Mouse (Mus musculus) gastrocnemius, postnatal 36 days (tissue): Measurements from ENCODE around the gene B4galnt2. TPM values are rescaled to one million over a fixed set of nuclear protein-coding genes. Genes with fewer than 3 reads are reported as not detected.

Experiments
- DNase-seq, 2 experiments: peaks; one replicate each; pipeline ENCODE4 v3.0.0; 2022
- intact Hi-C: fragments of 180-260 bp; cut with DNase I; formaldehyde crosslinking; loops from one replicate; pipeline ENCODE4 v1.15.1; 2025
- total RNA-seq, 2 experiments: library from RNA; stranded (reverse); gene quantifications; 2 replicates each; pipeline ENCODE4 v1.2.3; 2021

The B4galnt2 gene
- total RNA-seq, 2 experiments from 2014 or later = not detected

DNA sequence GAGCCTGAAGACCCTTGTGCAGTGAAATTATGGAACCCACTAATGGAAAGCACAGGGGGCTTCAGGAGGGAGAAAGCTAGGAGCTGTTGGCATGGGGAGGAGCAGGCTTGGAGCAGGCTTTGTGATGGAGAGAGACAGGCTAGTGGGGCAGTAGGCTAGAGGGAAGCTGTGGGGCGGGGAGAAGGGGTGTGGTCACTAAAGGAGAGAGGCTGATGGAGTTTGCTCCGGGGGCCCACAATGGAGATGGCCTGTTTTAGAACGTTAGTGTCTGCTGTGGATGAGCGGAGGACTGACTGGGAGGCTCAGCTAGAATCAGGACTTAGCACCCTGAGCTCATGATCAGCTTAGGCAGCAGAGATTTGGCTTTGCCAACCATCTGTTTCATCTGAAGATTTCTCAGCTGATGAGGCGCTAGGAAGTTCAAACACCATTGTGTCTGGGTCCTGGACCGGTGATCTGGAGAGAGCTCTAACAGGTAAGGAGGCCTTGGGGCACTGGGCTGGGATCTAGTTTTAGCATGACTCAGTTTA lies 71.2 kb downstream of the B4galnt2 start:
- intact Hi-C loops = no loop called here
- no peak for DNase-seq

DNA sequence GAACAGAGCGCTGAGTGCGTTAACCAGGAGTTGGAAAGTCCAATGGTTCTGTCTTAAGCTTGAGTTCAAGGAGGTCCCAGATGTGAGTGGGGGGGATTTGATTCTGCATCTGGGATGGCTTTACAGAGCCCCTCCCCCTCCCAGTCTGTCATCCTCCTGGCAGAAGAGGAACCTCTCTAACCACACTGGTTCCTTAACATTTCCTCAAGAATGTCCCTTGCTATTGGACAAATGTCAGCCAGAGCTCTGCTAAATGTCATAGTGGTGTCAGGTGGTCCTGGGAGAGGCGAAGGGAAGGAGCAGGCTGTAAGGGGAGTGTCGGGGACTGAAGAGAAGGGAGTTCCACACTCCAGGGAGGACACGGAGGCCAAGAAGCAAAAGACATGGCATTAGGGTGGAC lies 71.7 kb downstream of the B4galnt2 start:
- intact Hi-C loops = no loop called here
- no peak for DNase-seq

DNA sequence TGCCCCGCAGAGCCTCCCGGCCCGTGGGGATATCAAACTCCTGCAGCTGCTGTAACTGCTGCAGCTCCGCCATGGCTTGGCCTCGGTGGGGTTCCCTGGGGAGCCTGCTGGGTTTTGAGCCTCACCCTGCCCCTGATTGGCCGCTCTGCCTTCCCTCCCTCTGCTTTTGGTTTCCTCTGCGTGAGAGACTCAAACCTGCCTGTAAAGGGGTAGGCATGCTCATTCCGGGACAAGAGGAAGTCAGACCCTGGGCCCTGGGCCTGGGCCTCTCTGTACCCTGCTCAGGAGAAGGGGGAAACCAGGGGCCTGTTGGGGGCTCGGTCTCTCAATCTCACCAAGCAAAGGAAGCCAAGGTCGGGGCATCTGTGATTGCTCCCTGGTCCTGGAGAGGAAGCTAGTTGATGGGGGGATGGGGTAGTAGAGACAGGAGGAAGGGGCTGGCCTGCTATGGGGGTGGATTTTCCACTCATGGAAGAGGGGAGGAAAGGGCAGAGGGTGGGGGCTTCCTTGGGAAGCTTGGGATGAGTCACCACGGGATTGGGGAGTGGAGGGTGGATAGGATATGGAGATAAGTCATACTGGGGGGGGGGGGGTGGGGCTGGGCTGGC lies 72.5 kb downstream of the B4galnt2 start, which contains the start of gene Abi3:
Gene Abi3 (minus strand): TSS at position 403 of the 608 bp plus-strand sequence.
- peak in 1 of 2 experiments; percentile 44 for DNase-seq
- intact Hi-C loops = no loop called here

DNA sequence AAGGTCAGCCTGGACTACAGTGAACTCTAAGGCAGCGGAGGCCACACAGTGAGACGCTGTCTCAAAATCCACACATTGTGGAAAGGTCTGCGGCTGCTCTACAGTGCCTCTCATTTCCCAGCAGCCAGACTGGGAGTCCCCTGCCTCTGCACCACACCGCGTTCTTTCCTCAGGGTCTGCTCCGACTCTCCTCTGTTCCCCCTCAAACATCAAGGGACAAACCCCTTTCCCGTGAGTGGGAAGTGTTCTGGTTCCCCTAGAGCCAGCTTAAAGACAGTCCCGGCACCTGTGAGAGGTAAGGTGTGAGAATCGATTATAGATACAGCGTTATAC lies 73.2 kb downstream of the B4galnt2 start:
- no peak for DNase-seq
- intact Hi-C loops = no loop called here

- DNase-seq = no peak
- intact Hi-C loops = no loop called here
Observed at GRCm38 (mm10) chr11:95840694-95841497, 73.8 kb downstream of the B4galnt2 start.

DNA sequence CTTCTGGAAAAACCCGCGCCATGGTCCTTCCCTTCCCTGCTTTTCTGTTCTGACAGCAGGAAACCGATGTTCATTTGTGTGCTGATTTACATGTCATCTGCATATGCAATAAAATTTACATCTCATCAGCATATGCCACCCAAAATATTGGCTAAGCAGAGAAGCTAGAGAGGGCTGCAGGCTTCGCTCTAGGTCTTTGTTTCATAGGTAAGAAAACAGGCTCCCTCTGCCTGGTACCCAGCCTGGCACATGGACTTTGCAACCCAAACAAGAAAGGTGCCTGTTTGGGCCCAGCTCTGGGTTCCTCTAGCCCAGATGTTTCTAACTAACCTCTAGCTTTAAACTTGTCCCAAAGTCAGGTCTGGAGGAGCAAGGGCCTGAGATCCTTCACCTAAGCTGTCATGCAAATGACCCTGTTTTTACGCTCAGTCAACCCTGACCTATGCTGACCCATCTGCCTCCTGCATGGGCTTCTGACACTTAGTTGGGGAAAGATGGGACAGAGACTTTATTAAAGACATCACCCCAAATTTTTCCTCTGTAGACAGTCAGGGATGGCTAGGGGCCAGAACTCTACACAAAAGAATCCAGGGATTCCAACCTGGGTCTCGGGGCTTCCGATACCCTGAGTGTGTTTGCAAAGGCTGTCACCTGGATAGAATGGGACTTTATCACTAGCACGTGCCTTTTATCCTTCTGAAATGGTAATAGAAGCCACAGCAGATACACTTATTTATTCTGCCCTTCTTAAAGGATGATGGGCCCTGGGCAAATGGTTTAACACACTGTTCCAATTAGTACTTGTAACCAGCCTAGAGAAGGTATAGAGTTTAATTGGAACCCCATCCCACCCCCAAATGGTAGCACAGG lies 75.5 kb downstream of the B4galnt2 start:
- DNase-seq = no peak
- intact Hi-C loops = no loop called here

- intact Hi-C loops = no loop called here
- no peak for DNase-seq
Observed at GRCm38 (mm10) chr11:95838598-95838997, 76.1 kb downstream of the B4galnt2 start.

DNA sequence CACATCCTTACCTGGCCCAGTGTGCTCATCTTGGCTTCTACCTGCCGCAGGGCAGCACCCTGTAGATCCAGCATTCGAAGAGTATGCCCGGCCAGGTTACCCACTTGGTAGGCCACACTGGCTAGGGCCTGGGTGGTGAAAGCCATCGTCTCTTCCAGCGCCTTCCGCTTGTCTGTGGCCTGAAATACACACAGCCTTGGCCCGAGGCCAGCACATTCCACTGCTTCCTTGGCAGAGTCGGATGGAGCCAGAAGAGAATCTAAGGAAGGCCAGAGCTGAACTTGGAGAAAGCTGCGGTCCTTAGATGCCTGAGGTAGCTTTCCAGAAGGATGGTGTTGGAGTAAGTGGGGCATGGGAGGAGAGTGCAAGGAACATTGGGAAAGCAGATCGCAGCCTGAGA lies 77.6 kb downstream of the B4galnt2 start, which contains the start of gene Gngt2:
Gene Gngt2 (plus strand): TSS at position 158 of the 400 bp plus-strand sequence.
- intact Hi-C loops = no loop called here
- DNase-seq = peak; percentile 68 to 85

- intact Hi-C loops = no loop called here
- DNase-seq = no peak
Observed at GRCm38 (mm10) chr11:95836433-95836832, 78.3 kb downstream of the B4galnt2 start.

- no peak for DNase-seq
- intact Hi-C loops = no loop called here
Observed at GRCm38 (mm10) chr11:95835832-95836231, 78.9 kb downstream of the B4galnt2 start.

- no peak for DNase-seq
- intact Hi-C loops = no loop called here
Observed at GRCm38 (mm10) chr11:95834742-95835710, 79.7 kb downstream of the B4galnt2 start.

DNA sequence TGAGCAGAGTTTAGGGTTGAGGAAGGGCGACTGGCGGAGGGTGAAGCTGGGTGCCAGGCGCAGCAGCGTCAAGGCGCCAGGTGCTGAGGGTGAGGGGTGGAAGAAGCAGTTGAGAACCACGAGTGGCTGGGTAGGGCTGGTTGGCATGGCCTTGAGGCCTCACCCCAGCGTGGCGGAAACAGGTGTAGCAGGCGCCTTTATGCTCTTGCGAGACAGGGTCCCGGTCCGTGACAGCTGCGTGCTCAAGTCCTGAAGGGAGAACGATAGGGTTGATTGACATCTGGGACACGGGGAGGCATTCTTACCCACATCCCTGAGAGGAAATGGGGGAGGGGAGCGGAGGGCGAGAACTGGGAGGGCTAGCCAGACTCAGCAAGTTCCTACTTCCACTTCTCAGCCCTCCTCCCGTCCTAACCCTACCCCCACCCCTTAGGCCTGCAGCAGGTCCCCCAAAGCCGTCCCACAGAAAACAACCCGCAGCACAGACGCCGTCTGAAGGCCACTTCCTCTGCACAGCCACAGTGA lies 80.5 kb downstream of the B4galnt2 start:
- no peak for DNase-seq
- intact Hi-C loops = no loop called here

GRCm38 (mm10) chr11:95833631-95834142 lies 81.0 kb downstream of the B4galnt2 start:
- intact Hi-C loops = no loop called here
- DNase-seq = no peak

GRCm38 (mm10) chr11:95833006-95833570 lies 81.6 kb downstream of the B4galnt2 start:
- DNase-seq = no peak
- intact Hi-C loops = no loop called here

DNA sequence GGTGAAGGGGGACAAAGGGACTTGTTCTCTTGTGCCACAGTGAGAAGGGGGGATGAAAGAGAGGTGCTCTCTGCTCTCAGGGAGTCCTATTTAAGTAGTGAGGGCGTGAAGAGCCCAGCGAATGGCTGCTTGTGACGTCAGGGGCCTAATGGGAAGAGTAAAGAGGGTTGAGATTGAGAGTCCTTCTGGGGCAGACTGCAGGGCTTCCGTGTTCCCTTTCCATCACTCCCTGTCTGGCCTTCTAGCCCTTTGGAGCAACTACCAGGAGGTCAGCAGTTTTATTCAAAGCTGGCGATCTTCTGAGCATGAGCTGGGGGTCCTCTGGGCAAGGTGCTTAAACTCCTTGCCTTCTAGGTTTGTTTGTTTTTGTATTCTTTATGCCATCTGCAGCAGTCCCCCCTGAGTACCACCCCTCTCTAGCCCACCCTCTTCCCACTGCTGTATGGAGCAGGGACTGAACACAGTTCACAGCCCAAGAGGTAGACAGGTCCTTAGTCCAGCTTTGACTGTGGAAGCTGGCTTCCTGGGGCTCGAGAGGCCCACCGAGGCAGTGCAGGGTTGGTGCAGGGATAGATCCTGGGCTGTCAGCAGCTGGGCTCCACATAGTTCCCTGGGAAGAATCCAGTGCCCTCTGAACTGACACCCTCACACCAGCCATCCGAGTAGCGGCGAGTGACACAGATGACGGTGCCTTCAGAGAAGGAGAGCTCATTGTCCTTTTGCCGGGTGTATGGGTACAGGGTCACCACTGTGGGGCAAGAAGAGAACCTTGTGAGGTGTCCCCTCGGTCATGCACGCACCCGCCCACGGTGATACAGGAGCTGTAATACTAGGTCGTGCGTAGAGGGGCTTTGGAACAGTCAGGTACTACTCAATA lies 82.3 kb downstream of the B4galnt2 start:
- intact Hi-C loops = no loop called here

DNA sequence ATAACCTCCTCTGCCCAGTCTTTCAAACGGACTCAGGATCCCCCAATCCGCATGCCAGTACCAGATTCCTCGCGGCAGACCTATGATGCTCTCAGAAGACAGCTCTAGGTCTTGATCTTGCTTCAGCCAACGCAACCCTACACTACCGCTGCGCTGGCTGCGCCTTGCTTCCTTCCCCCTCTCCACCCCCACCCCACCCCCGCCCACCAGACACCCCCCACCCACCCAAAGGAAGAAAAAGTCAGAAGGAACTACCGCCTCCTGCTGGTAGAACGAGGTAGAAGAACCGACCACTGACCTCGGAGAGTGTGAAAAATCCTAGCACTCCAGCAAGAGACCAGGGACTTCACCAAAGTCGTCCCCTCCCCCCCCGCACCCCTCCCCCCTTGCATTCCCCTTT lies 83.0 kb downstream of the B4galnt2 start:
- DNase-seq = no peak
- intact Hi-C loops = no loop called here

More for the DNA sequence above, 82.3 kb downstream of the B4galnt2 start:
- DNase-seq = no peak

DNA sequence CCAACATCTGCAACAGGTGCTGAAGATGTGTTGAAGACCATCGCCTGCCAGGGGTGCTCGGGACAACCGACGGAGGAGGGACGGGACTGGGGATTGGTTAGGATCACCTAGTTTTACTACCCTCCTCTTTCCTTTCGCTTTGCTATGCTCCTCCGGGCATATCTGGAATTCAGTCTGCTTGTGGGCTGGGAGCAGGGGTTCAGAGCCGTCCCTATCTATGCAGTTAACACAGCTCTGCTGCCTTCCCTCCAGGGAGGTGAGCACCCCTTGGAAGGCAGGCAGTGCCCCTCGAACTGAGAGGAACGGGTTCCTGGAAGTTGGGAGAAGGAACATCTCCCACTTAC lies 83.4 kb downstream of the B4galnt2 start:
- intact Hi-C loops = no loop called here
- no peak for DNase-seq
